Mouse (Mus musculus): ENCODE data around the gene Tacc3. TPM values are rescaled to one million over a fixed set of nuclear protein-coding genes. Genes with fewer than 3 reads are reported as not detected.

Gene Tacc3
- polyA plus RNA-seq, 1 experiment: 75.1 TPM

GRCm38 (mm10) chr5:33651921-33652782 lies 5.8 kb upstream of the Tacc3 start, which contains the start of gene Slbp:
TSS of gene Slbp (minus strand) at chr5:33652574.
- peak within 1 kb of the TSS; percentile 83 for H3K27ac ChIP-seq (ENCODE audit: insufficient read depth, low read length)
- H3K4me1 ChIP-seq (ENCODE audit: control insufficient read depth, insufficient read depth, low read length): peaks cover 4% of the 10 kb centered on the region; the same call in 1 of the 2 replicates
- TF ChIP-seq POLR2A (IDR thresholded peaks at IDR 0.05; ENCODE audit: low read depth, low read length): peak; percentile 100
- TF ChIP-seq CTCF (IDR thresholded peaks at IDR 0.05; ENCODE audit: borderline replicate concordance, insufficient read depth, low read length): no peak
- peak within 1 kb of the TSS; percentile 86 for H3K4me3 ChIP-seq (ENCODE audit: insufficient read depth, low read length)

- TF ChIP-seq POLR2A (IDR thresholded peaks at IDR 0.05; ENCODE audit: low read depth, low read length): no peak; the same call in 1 of the 2 replicates
- TF ChIP-seq CTCF (IDR thresholded peaks at IDR 0.05; ENCODE audit: borderline replicate concordance, insufficient read depth, low read length): no peak
- peaks cover 4% of the 10 kb centered on the region; the same call in 1 of the 2 replicates for H3K4me1 ChIP-seq (ENCODE audit: control insufficient read depth, insufficient read depth, low read length)
- H3K27ac ChIP-seq (ENCODE audit: insufficient read depth, low read length): no peak overlapping the region
- H3K4me3 ChIP-seq (ENCODE audit: insufficient read depth, low read length): no peak overlapping the region
These were observed 5.2 kb upstream of the Tacc3 start for GRCm38 (mm10) chr5:33652783-33653173.

GRCm38 (mm10) chr5:33654424-33654823 lies 3.5 kb upstream of the Tacc3 start:
- no peak for TF ChIP-seq CTCF (IDR thresholded peaks at IDR 0.05; ENCODE audit: borderline replicate concordance, insufficient read depth, low read length)
- no peak for TF ChIP-seq POLR2A (IDR thresholded peaks at IDR 0.05; ENCODE audit: low read depth, low read length)
- no peak overlapping the region for H3K4me3 ChIP-seq (ENCODE audit: insufficient read depth, low read length)
- H3K27ac ChIP-seq (ENCODE audit: insufficient read depth, low read length): no peak overlapping the region
- H3K4me1 ChIP-seq (ENCODE audit: control insufficient read depth, insufficient read depth, low read length): peaks cover 4% of the 10 kb centered on the region; the same call in 1 of the 2 replicates

GRCm38 (mm10) chr5:33655251-33655840 lies 2.6 kb upstream of the Tacc3 start:
- H3K27ac ChIP-seq (ENCODE audit: insufficient read depth, low read length): no peak overlapping the region
- TF ChIP-seq CTCF (IDR thresholded peaks at IDR 0.05; ENCODE audit: borderline replicate concordance, insufficient read depth, low read length) (no peak), POLR2A (IDR thresholded peaks at IDR 0.05; ENCODE audit: low read depth, low read length) (no peak)
- H3K4me3 ChIP-seq (ENCODE audit: insufficient read depth, low read length): no peak overlapping the region
- peaks cover 2% of the 10 kb centered on the region; the same call in 1 of the 2 replicates for H3K4me1 ChIP-seq (ENCODE audit: control insufficient read depth, insufficient read depth, low read length)

GRCm38 (mm10) chr5:33656739-33657138 lies 1.2 kb upstream of the Tacc3 start:
- TF ChIP-seq POLR2A (IDR thresholded peaks at IDR 0.05; ENCODE audit: low read depth, low read length) (no peak), CTCF (IDR thresholded peaks at IDR 0.05; ENCODE audit: borderline replicate concordance, insufficient read depth, low read length) (no peak)
- H3K27ac ChIP-seq (ENCODE audit: insufficient read depth, low read length): 0 out of 2 replicates have a peak overlapping the region, but pooled peaks have one; percentile 2
- no peaks in the 10 kb centered on the region; the same call in 1 of the 2 replicates for H3K4me1 ChIP-seq (ENCODE audit: control insufficient read depth, insufficient read depth, low read length)
- H3K4me3 ChIP-seq (ENCODE audit: insufficient read depth, low read length): peak overlapping the region; percentile 73

- Histone ChIP-seq H3K4me1 (ENCODE audit: control insufficient read depth, insufficient read depth, low read length) (no peaks in the 10 kb centered on the region; the same call in 1 of the 2 replicates), H3K27ac (ENCODE audit: insufficient read depth, low read length) (peak overlapping the region; percentile 2), H3K4me3 (ENCODE audit: insufficient read depth, low read length) (peak overlapping the region; percentile 73)
- TF ChIP-seq POLR2A (IDR thresholded peaks at IDR 0.05; ENCODE audit: low read depth, low read length) (no peak), CTCF (IDR thresholded peaks at IDR 0.05; ENCODE audit: borderline replicate concordance, insufficient read depth, low read length) (no peak)
These were observed 609 bp upstream of the Tacc3 start for GRCm38 (mm10) chr5:33657251-33657786.

GRCm38 (mm10) chr5:33658664-33659050 lies 729 bp downstream of the Tacc3 start:
- no peak for TF ChIP-seq POLR2A (IDR thresholded peaks at IDR 0.05; ENCODE audit: low read depth, low read length)
- TF ChIP-seq CTCF (IDR thresholded peaks at IDR 0.05; ENCODE audit: borderline replicate concordance, insufficient read depth, low read length): no peak

GRCm38 (mm10) chr5:33668223-33668622 lies 10.3 kb downstream of the Tacc3 start:
- no peaks in the 10 kb centered on the region for H3K4me1 ChIP-seq (ENCODE audit: control insufficient read depth, insufficient read depth, low read length)
- H3K4me3 ChIP-seq (ENCODE audit: insufficient read depth, low read length): no peak overlapping the region
- H3K27ac ChIP-seq (ENCODE audit: insufficient read depth, low read length): no peak overlapping the region
- TF ChIP-seq CTCF (IDR thresholded peaks at IDR 0.05; ENCODE audit: borderline replicate concordance, insufficient read depth, low read length) (no peak), POLR2A (IDR thresholded peaks at IDR 0.05; ENCODE audit: low read depth, low read length) (no peak)

More at GRCm38 (mm10) chr5:33658664-33659050, 729 bp downstream of the Tacc3 start:
- H3K4me3 ChIP-seq (ENCODE audit: insufficient read depth, low read length): peak overlapping the region; percentile 79
- H3K27ac ChIP-seq (ENCODE audit: insufficient read depth, low read length): no peak overlapping the region
- H3K4me1 ChIP-seq (ENCODE audit: control insufficient read depth, insufficient read depth, low read length): no peaks in the 10 kb centered on the region

GRCm38 (mm10) chr5:33671659-33672058 lies 13.7 kb downstream of the Tacc3 start:
- H3K4me3 ChIP-seq (ENCODE audit: insufficient read depth, low read length): no peak overlapping the region
- no peak for TF ChIP-seq POLR2A (IDR thresholded peaks at IDR 0.05; ENCODE audit: low read depth, low read length)
- TF ChIP-seq CTCF (IDR thresholded peaks at IDR 0.05; ENCODE audit: borderline replicate concordance, insufficient read depth, low read length): no peak
- H3K4me1 ChIP-seq (ENCODE audit: control insufficient read depth, insufficient read depth, low read length): no peaks in the 10 kb centered on the region
- H3K27ac ChIP-seq (ENCODE audit: insufficient read depth, low read length): no peak overlapping the region
